Mouse (Mus musculus): Measurements from ENCODE around the gene Mtfp1.

DNA sequence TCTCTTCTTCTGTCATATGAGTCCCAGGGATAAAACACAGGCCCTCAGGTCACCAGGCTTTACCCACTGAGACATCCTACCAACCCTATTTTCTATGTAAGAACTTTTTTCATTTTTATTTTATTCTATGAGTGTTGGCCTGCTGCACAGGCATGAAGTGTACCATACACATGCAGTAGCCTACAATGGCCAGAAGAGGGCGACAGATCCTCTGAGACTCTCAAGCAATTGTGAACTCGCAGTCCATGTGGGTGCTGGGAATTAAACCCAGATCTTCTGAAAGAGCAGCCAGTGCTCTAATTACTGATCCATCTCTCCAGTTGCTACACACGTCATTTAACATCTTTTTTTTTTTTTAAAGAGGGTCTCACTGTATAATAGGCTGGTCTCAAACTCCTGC, 38.2 kb upstream of the Mtfp1 start:
- TF ChIP-seq CTCF (IDR thresholded peaks at IDR 0.05; ENCODE audit: low read depth, low read length) (peak; percentile 59; the same call in 1 of the 2 replicates), POLR2A (IDR thresholded peaks at IDR 0.05; ENCODE audit: extremely low read depth, insufficient read depth, low read length) (no peak)
